Mouse (Mus musculus): ENCODE measurements around the gene Zdhhc15. TPM values are rescaled to one million over a fixed set of nuclear protein-coding genes. Genes with fewer than 3 reads are reported as not detected.

Gene Zdhhc15
- polyA plus RNA-seq, 1 experiment from 2014 or later: 16.8 TPM

- Histone ChIP-seq H3K4me1 (ENCODE audit: control insufficient read depth, insufficient read depth, low read length) (no peaks in the 10 kb centered on the region), H3K9ac (ENCODE audit: low read length) (no peak overlapping the region), H3K9me3 (ENCODE audit: control insufficient read depth, low read length) (no peaks in the 10 kb centered on the region), H3K27me3 (ENCODE audit: control insufficient read depth, insufficient read depth, low read length) (peaks cover 4% of the 10 kb centered on the region; the same call in 1 of the 2 replicates), H3K36me3 (ENCODE audit: control insufficient read depth, insufficient read depth, low read length) (no peaks in the 10 kb centered on the region), H3K4me3 (ENCODE audit: low read depth, low read length) (no peak overlapping the region), H3K4me2 (ENCODE audit: low read depth, severe bottlenecking) (no peak overlapping the region), H3K27ac (replicated peaks; ENCODE audit: low read depth, low read length) (no peak overlapping the region)
- no peak for ATAC-seq (ENCODE audit: insufficient number of reproducible peaks, low FRiP score, low TSS enrichment, low read depth)
- DNase-seq (ENCODE audit: low spot score): no peak
- 87% methylated on average over 5 of the region's 5 CpGs for WGBS
Measured at GRCm38 (mm10) chrX:104573946-104574345, 96.9 kb downstream of the Zdhhc15 start.

GRCm38 (mm10) chrX:104567497-104567896 lies 103.4 kb downstream of the Zdhhc15 start:
- no peak for DNase-seq (ENCODE audit: low spot score)

GRCm38 (mm10) chrX:104545283-104545682 lies 125.6 kb downstream of the Zdhhc15 start:
- H3K9me3 ChIP-seq (ENCODE audit: control insufficient read depth, low read length): no peaks in the 10 kb centered on the region
- DNase-seq (ENCODE audit: low spot score) (no peak), ATAC-seq (ENCODE audit: insufficient number of reproducible peaks, low FRiP score, low TSS enrichment, low read depth) (no peak)
- H3K4me1 ChIP-seq (ENCODE audit: control insufficient read depth, insufficient read depth, low read length): no peaks in the 10 kb centered on the region
- WGBS: 93% methylated on average over 1 of the region's 1 CpGs
- no peak overlapping the region for H3K9ac ChIP-seq (ENCODE audit: low read length)
- no peak overlapping the region for H3K4me2 ChIP-seq (ENCODE audit: low read depth, severe bottlenecking)
- 0 out of 2 replicates have a peak, but pooled peaks cover 2% of the 10 kb centered on the region for H3K27me3 ChIP-seq (ENCODE audit: control insufficient read depth, insufficient read depth, low read length)
- no peaks in the 10 kb centered on the region for H3K36me3 ChIP-seq (ENCODE audit: control insufficient read depth, insufficient read depth, low read length)
- H3K4me3 ChIP-seq (ENCODE audit: low read depth, low read length): no peak overlapping the region
- H3K27ac ChIP-seq (replicated peaks; ENCODE audit: low read depth, low read length): no peak overlapping the region

More at GRCm38 (mm10) chrX:104567497-104567896, 103.4 kb downstream of the Zdhhc15 start:
- Histone ChIP-seq H3K27ac (replicated peaks; ENCODE audit: low read depth, low read length) (no peak overlapping the region), H3K4me1 (ENCODE audit: control insufficient read depth, insufficient read depth, low read length) (no peaks in the 10 kb centered on the region), H3K4me3 (ENCODE audit: low read depth, low read length) (no peak overlapping the region), H3K9me3 (ENCODE audit: control insufficient read depth, low read length) (no peaks in the 10 kb centered on the region), H3K27me3 (ENCODE audit: control insufficient read depth, insufficient read depth, low read length) (no peaks in the 10 kb centered on the region), H3K9ac (ENCODE audit: low read length) (no peak overlapping the region), H3K36me3 (ENCODE audit: control insufficient read depth, insufficient read depth, low read length) (no peaks in the 10 kb centered on the region), H3K4me2 (ENCODE audit: low read depth, severe bottlenecking) (no peak overlapping the region)
- WGBS: 85% methylated on average over 3 of the region's 3 CpGs
- ATAC-seq (ENCODE audit: insufficient number of reproducible peaks, low FRiP score, low TSS enrichment, low read depth): no peak

- ATAC-seq (ENCODE audit: insufficient number of reproducible peaks, low FRiP score, low TSS enrichment, low read depth) (no peak), DNase-seq (ENCODE audit: low spot score) (no peak)
- Histone ChIP-seq H3K9me3 (ENCODE audit: control insufficient read depth, low read length) (no peaks in the 10 kb centered on the region), H3K27me3 (ENCODE audit: control insufficient read depth, insufficient read depth, low read length) (0 out of 2 replicates have a peak, but pooled peaks cover 2% of the 10 kb centered on the region), H3K4me3 (ENCODE audit: low read depth, low read length) (no peak overlapping the region), H3K36me3 (ENCODE audit: control insufficient read depth, insufficient read depth, low read length) (no peaks in the 10 kb centered on the region), H3K4me1 (ENCODE audit: control insufficient read depth, insufficient read depth, low read length) (no peaks in the 10 kb centered on the region), H3K27ac (replicated peaks; ENCODE audit: low read depth, low read length) (no peak overlapping the region), H3K4me2 (ENCODE audit: low read depth, severe bottlenecking) (no peak overlapping the region), H3K9ac (ENCODE audit: low read length) (no peak overlapping the region)
- 85% methylated on average over 4 of the region's 4 CpGs for WGBS
Measured at GRCm38 (mm10) chrX:104543919-104544595, 126.8 kb downstream of the Zdhhc15 start.

- Histone ChIP-seq H3K9me3 (ENCODE audit: control insufficient read depth, low read length) (no peaks in the 10 kb centered on the region), H3K4me3 (ENCODE audit: low read depth, low read length) (no peak overlapping the region), H3K27ac (replicated peaks; ENCODE audit: low read depth, low read length) (no peak overlapping the region), H3K27me3 (ENCODE audit: control insufficient read depth, insufficient read depth, low read length) (0 out of 2 replicates have a peak, but pooled peaks cover 2% of the 10 kb centered on the region), H3K9ac (ENCODE audit: low read length) (no peak overlapping the region), H3K36me3 (ENCODE audit: control insufficient read depth, insufficient read depth, low read length) (no peaks in the 10 kb centered on the region), H3K4me2 (ENCODE audit: low read depth, severe bottlenecking) (no peak overlapping the region), H3K4me1 (ENCODE audit: control insufficient read depth, insufficient read depth, low read length) (no peaks in the 10 kb centered on the region)
- DNase-seq (ENCODE audit: low spot score) (no peak), ATAC-seq (ENCODE audit: insufficient number of reproducible peaks, low FRiP score, low TSS enrichment, low read depth) (no peak)
- 90% methylated on average over 4 of the region's 4 CpGs for WGBS
Measured at GRCm38 (mm10) chrX:104542635-104543034, 128.2 kb downstream of the Zdhhc15 start.

- no peaks in the 10 kb centered on the region for H3K4me1 ChIP-seq (ENCODE audit: control insufficient read depth, insufficient read depth, low read length)
- H3K27me3 ChIP-seq (ENCODE audit: control insufficient read depth, insufficient read depth, low read length): no peaks in the 10 kb centered on the region
- no peak for ATAC-seq (ENCODE audit: insufficient number of reproducible peaks, low FRiP score, low TSS enrichment, low read depth)
- no peaks in the 10 kb centered on the region for H3K9me3 ChIP-seq (ENCODE audit: control insufficient read depth, low read length)
- H3K27ac ChIP-seq (replicated peaks; ENCODE audit: low read depth, low read length): no peak overlapping the region
- no peak for DNase-seq (ENCODE audit: low spot score)
- H3K36me3 ChIP-seq (ENCODE audit: control insufficient read depth, insufficient read depth, low read length): no peaks in the 10 kb centered on the region
- no peak overlapping the region for H3K4me3 ChIP-seq (ENCODE audit: low read depth, low read length)
- 88% methylated on average over 5 of the region's 5 CpGs for WGBS
- no peak overlapping the region for H3K4me2 ChIP-seq (ENCODE audit: low read depth, severe bottlenecking)
- H3K9ac ChIP-seq (ENCODE audit: low read length): no peak overlapping the region
Measured at GRCm38 (mm10) chrX:104501765-104502164, 169.1 kb downstream of the Zdhhc15 start.

- no peak overlapping the region for H3K4me3 ChIP-seq (ENCODE audit: low read depth, low read length)
- WGBS: 48% methylated on average over 4 of the region's 4 CpGs
- no peak overlapping the region for H3K4me2 ChIP-seq (ENCODE audit: low read depth, severe bottlenecking)
- DNase-seq (ENCODE audit: low spot score) (no peak), ATAC-seq (ENCODE audit: insufficient number of reproducible peaks, low FRiP score, low TSS enrichment, low read depth) (no peak)
- H3K9me3 ChIP-seq (ENCODE audit: control insufficient read depth, low read length): no peaks in the 10 kb centered on the region
- H3K9ac ChIP-seq (ENCODE audit: low read length): no peak overlapping the region
- no peaks in the 10 kb centered on the region for H3K4me1 ChIP-seq (ENCODE audit: control insufficient read depth, insufficient read depth, low read length)
- no peak overlapping the region for H3K27ac ChIP-seq (replicated peaks; ENCODE audit: low read depth, low read length)
- no peaks in the 10 kb centered on the region for H3K36me3 ChIP-seq (ENCODE audit: control insufficient read depth, insufficient read depth, low read length)
- 0 out of 2 replicates have a peak, but pooled peaks cover 2% of the 10 kb centered on the region for H3K27me3 ChIP-seq (ENCODE audit: control insufficient read depth, insufficient read depth, low read length)
Measured at GRCm38 (mm10) chrX:104489626-104490355, 181.1 kb downstream of the Zdhhc15 start.

- Histone ChIP-seq H3K4me1 (ENCODE audit: control insufficient read depth, insufficient read depth, low read length) (no peaks in the 10 kb centered on the region), H3K27ac (replicated peaks; ENCODE audit: low read depth, low read length) (no peak overlapping the region), H3K9ac (ENCODE audit: low read length) (no peak overlapping the region), H3K4me2 (ENCODE audit: low read depth, severe bottlenecking) (no peak overlapping the region), H3K4me3 (ENCODE audit: low read depth, low read length) (no peak overlapping the region), H3K36me3 (ENCODE audit: control insufficient read depth, insufficient read depth, low read length) (no peaks in the 10 kb centered on the region), H3K27me3 (ENCODE audit: control insufficient read depth, insufficient read depth, low read length) (peaks cover 4% of the 10 kb centered on the region; the same call in 1 of the 2 replicates), H3K9me3 (ENCODE audit: control insufficient read depth, low read length) (no peaks in the 10 kb centered on the region)
- 82% methylated on average over 4 of the region's 4 CpGs for WGBS
- ATAC-seq (ENCODE audit: insufficient number of reproducible peaks, low FRiP score, low TSS enrichment, low read depth) (no peak), DNase-seq (ENCODE audit: low spot score) (no peak)
Measured at GRCm38 (mm10) chrX:104488870-104489467, 181.9 kb downstream of the Zdhhc15 start.

Data from limb, embryonic 11.5 days (tissue).